Mouse (Mus musculus) thymus, adult 2 months (tissue): ENCODE data around the gene Drd2. TPM values are rescaled to one million over a fixed set of nuclear protein-coding genes. Genes with fewer than 3 reads are reported as not detected.

Source experiments
- DNase-seq: peaks from one replicate; pipeline ENCODE4 v3.0.0; 2021
- H3K27ac ChIP-seq: fragments of 200-500 bp; 2 replicates; pipeline ENCODE4 v1.5.1; 2012; ENCODE audit warnings: low read length, control low read depth; ENCODE audit not compliant: control insufficient read depth, insufficient read depth
- H3K27me3 ChIP-seq: fragments of 200-500 bp; 2 replicates; pipeline ENCODE4 v1.6.1; 2012; ENCODE audit warnings: mild to moderate bottlenecking, low read length, moderate library complexity, mixed read lengths; ENCODE audit not compliant: control insufficient read depth, insufficient read depth
- H3K36me3 ChIP-seq: fragments of 200-500 bp; 2 replicates; pipeline ENCODE4 v1.6.1; 2012; ENCODE audit warnings: mild to moderate bottlenecking, low read length, moderate library complexity; ENCODE audit not compliant: control insufficient read depth, insufficient read depth
- H3K4me1 ChIP-seq: fragments of 200-500 bp; replicated peaks from 2 replicates; pipeline ENCODE4 v1.6.1; 2012; ENCODE audit warnings: low read length; ENCODE audit not compliant: control insufficient read depth, insufficient read depth
- H3K4me3 ChIP-seq: fragments of 200-500 bp; 2 replicates; pipeline ENCODE4 v1.5.1; 2012; ENCODE audit warnings: mild to moderate bottlenecking, low read length, control low read depth, moderate library complexity; ENCODE audit not compliant: control insufficient read depth, insufficient read depth
- CTCF ChIP-seq: fragments of 200-500 bp; IDR thresholded peaks from 2 replicates; pipeline ENCODE4 v1.5.1; 2012; ENCODE audit warnings: mild to moderate bottlenecking, control low read depth, low read length, moderate library complexity, borderline replicate concordance; ENCODE audit not compliant: control insufficient read depth, poor library complexity, insufficient read depth; ENCODE audit errors: extremely low read depth
- POLR2A ChIP-seq: fragments of 200-500 bp; IDR thresholded peaks from 2 replicates; pipeline ENCODE4 v1.6.1; 2012; ENCODE audit warnings: mild to moderate bottlenecking, low read length, control low read depth, moderate library complexity; ENCODE audit not compliant: control insufficient read depth, poor library complexity, insufficient read depth; ENCODE audit errors: extremely low read depth
- WGBS: fragments of 180-500 bp; shearing (Covaris S2); methylation state at CpG from one replicate; pipeline ENCODE4 v1.1.7; 2018; 5-methylcytosine and 5-hydroxymethylcytosine counted together
- polyA plus RNA-seq: library from polyadenylated mRNA; depleted of rRNA; stranded (reverse); fragments of >200 nt; gene quantifications from 2 replicates; pipeline ENCODE4 v1.2.3, GENCODE M21; 2012; rRNA removed

Gene Drd2
- polyA plus RNA-seq, 1 experiment: 0.40 TPM

- no peak for DNase-seq
- no peaks in the 10 kb centered on the region for H3K36me3 ChIP-seq
- no peak overlapping the region for H3K27ac ChIP-seq
- H3K27me3 ChIP-seq: no peaks in the 10 kb centered on the region
- no peaks in the 10 kb centered on the region for H3K4me1 ChIP-seq
- H3K4me3 ChIP-seq: no peak overlapping the region
- WGBS: 47% methylated on average over 5 of the region's 5 CpGs
- no peak for TF ChIP-seq POLR2A
- no peak for TF ChIP-seq CTCF
These were observed 87.1 kb downstream of the Drd2 start for GRCm38 (mm10) chr9:49427478-49427877.

DNA sequence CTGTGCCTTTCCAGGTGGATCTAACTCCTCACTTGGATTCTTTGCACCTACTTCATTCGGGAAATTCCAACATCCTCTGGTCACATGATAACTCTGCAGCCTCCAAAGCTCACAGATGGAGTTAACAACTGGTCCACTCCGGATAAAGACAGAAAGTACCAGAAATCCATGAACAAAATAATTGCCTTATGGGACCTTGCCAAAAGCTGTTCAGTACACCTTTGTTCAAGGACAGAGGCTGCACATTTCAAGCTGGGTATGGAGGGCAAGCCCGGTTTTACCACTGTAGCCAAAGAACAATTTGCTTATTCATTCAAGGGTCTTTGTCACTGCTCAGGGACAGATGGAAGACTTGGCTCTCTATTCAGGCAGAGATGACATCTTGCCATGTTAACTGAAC, 102.2 kb downstream of the Drd2 start:
- WGBS: 87% methylated on average over 3 of the region's 3 CpGs
- Histone ChIP-seq H3K36me3 (no peaks in the 10 kb centered on the region), H3K27ac (no peak overlapping the region), H3K4me3 (no peak overlapping the region), H3K4me1 (no peaks in the 10 kb centered on the region), H3K27me3 (no peaks in the 10 kb centered on the region)
- no peak for DNase-seq
- TF ChIP-seq POLR2A (no peak), CTCF (no peak)

GRCm38 (mm10) chr9:49450491-49450890, 110.1 kb downstream of the Drd2 start:
- no peak overlapping the region for H3K4me3 ChIP-seq
- no peaks in the 10 kb centered on the region for H3K4me1 ChIP-seq
- H3K36me3 ChIP-seq: no peaks in the 10 kb centered on the region
- no peaks in the 10 kb centered on the region for H3K27me3 ChIP-seq
- no peak overlapping the region for H3K27ac ChIP-seq
- no peak for TF ChIP-seq POLR2A
- no peak for TF ChIP-seq CTCF
- DNase-seq: no peak
- WGBS: 79% methylated on average over 3 of the region's 3 CpGs

GRCm38 (mm10) chr9:49452396-49452795, 112.0 kb downstream of the Drd2 start:
- TF ChIP-seq CTCF: no peak
- no peak for TF ChIP-seq POLR2A
- Histone ChIP-seq H3K36me3 (no peaks in the 10 kb centered on the region), H3K4me1 (no peaks in the 10 kb centered on the region), H3K27ac (no peak overlapping the region), H3K27me3 (no peaks in the 10 kb centered on the region), H3K4me3 (no peak overlapping the region)
- 100% methylated on average over 1 of the region's 1 CpGs for WGBS
- no peak for DNase-seq

DNA sequence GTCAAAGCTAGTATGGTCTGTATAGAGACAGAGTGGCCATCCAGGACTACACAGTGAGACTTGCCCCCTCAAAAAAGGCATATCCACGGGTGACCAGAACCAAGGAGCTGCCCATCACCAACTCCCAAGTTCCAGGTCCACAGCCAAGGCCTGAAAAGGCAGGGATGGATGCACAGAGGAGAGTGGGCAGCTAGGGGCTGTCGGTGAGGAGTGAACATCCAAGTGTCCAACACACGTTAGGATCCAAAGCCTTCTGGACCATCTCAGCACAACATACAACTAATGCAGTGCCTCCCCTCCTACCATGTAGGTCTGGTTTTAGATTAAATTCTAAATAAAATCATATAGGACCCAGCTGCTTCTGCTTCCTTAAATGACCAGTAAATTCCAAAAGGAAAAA, 115.7 kb downstream of the Drd2 start:
- no peaks in the 10 kb centered on the region for H3K27me3 ChIP-seq
- TF ChIP-seq CTCF (no peak), POLR2A (no peak)
- H3K4me1 ChIP-seq: no peaks in the 10 kb centered on the region
- no peak for DNase-seq
- no peak overlapping the region for H3K27ac ChIP-seq
- no peaks in the 10 kb centered on the region for H3K36me3 ChIP-seq
- no peak overlapping the region for H3K4me3 ChIP-seq
- 93% methylated on average over 3 of the region's 3 CpGs for WGBS

Other genes starting within 250 kb of the Drd2 start
- 0.22 and 0.30 TPM in 2 replicates for gene Gm4894, start 90.1 kb upstream of the Drd2 start, polyA plus RNA-seq
- gene Ankk1, start 86.4 kb downstream of the Drd2 start, polyA plus RNA-seq: 0.04 and 0.16 TPM in 2 replicates
- 2.5 and 3.3 TPM in 2 replicates for gene Ttc12, start 145.6 kb downstream of the Drd2 start, polyA plus RNA-seq